Mouse (Mus musculus): ENCODE data around the gene Nfkbil1. TPM values are rescaled to one million over a fixed set of nuclear protein-coding genes. Genes with fewer than 3 reads are reported as not detected.
A peak's percentile ranks its signal among the peaks of the same experiment; 100 is the strongest.

Gene Nfkbil1
- total RNA-seq, 4 experiments from 2014 or later: 14.1 to 18.8 (median 17.1) TPM

GRCm38 (mm10) chr17:35204494-35205379 is 30.9 kb downstream of the Nfkbil1 start, which contains the start of gene Lta:
Gene Lta (minus strand): TSS chr17:35205351.
- DNase-seq (ENCODE audit: low spot score in 2 of 2): no peak

GRCm38 (mm10) chr17:35202442-35202841 is 33.1 kb downstream of the Nfkbil1 start:
- DNase-seq (ENCODE audit: low spot score in 2 of 2): no peak

DNA sequence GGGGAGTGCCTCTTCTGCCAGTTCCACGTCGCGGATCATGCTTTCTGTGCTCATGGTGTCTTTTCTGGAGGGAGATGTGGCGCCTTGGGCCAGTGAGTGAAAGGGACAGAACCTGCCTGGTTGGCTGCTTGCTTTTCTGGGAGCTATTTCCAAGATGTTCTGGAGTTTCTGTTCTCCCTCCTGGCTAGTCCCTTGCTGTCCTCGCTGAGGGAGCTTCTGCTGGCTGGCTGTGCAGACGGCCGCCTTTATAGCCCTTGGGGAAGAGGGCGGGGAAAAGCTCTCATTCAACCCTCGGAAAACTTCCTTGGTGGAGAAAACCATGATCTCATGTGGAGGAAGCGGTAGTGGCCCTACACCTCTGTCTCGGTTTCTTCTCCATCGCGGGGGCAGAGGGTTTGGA is 33.8 kb downstream of the Nfkbil1 start, which contains the start of gene Tnf:
Gene Tnf, minus strand, starts transcription at position 221 of the 400 bp plus-strand sequence.
- no peak for DNase-seq (ENCODE audit: low spot score in 2 of 2)

- no peak for DNase-seq (ENCODE audit: low spot score in 2 of 2)
Measured at GRCm38 (mm10) chr17:35201128-35201527, 34.5 kb downstream of the Nfkbil1 start.

DNA sequence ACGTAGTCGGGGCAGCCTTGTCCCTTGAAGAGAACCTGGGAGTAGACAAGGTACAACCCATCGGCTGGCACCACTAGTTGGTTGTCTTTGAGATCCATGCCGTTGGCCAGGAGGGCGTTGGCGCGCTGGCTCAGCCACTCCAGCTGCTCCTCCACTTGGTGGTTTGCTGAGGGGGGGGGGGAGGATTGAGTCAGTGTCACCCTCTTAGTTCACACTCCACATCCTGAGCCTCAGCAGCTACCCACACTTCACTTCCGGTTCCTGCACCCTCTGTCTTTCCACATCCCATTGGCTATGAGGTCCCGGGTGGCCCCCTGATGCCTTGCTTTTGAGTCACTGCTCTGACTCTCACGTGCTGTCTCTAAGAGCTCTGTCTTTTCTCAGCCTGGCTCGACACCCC is 35.2 kb downstream of the Nfkbil1 start:
- DNase-seq (ENCODE audit: low spot score in 2 of 2): no peak

DNA sequence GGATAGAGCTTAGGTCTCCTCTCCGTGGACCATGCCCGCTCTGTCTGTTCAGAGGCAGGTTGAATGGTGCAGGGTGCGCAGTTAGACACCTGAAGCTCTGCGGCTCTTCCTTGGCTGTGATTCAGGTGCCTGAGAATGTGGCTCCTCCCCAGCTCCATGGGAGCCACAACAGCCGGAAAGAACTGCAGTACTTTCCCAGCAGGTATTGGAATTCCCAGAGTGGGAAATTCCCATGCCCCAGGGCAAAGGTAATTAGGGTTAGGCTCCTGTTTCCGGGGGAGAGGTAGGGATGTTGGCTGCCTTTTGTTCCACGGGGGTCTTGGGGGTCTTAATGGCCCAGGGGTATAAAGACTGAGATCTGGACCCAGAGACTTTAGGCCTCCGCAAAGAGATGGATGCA is 36.6 kb downstream of the Nfkbil1 start:
- no peak for DNase-seq (ENCODE audit: low spot score in 2 of 2)

DNA sequence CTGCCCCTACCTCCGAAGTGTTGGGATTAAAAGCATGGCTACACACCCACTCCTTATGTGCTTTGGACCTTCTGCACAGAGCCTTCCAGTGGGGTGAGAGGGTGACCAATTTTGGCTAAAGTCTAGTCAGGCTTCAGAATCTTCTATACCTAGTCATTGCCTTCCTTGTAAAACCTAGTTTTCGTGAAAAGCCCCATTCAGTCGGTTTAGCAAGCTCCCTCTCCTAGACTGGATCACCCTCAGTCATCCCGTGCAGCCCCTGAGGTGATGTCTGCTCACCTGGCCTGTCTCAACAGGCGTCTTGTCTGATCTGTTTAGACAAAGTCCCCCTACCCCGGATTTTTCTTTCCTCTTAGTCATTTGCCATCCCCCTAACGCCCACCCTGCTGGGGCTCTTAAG is 37.6 kb downstream of the Nfkbil1 start:
- DNase-seq (ENCODE audit: low spot score in 2 of 2): no peak

DNA sequence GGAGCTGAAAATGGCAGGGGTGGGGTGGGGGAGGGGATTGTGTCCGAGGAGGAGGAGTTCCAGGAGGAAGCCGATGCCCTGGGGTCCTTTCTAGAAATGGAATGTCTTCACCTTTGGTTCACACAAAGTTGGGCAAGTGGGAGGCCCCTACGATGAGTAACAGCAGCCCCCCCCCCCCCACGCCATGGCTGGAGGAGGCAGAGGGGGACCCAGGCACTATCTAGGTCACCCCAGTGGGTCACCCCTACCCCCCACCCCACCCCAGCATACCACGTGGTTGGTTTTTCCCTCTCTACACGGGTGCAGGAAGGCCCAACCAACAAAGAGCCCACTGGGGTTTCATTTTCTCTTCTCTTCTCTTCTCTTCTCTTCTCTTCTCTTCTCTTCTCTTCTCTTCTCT is 38.5 kb downstream of the Nfkbil1 start:
- no peak for DNase-seq (ENCODE audit: low spot score in 2 of 2)

GRCm38 (mm10) chr17:35196321-35196641 is 39.3 kb downstream of the Nfkbil1 start:
- DNase-seq (ENCODE audit: low spot score in 2 of 2): no peak

DNA sequence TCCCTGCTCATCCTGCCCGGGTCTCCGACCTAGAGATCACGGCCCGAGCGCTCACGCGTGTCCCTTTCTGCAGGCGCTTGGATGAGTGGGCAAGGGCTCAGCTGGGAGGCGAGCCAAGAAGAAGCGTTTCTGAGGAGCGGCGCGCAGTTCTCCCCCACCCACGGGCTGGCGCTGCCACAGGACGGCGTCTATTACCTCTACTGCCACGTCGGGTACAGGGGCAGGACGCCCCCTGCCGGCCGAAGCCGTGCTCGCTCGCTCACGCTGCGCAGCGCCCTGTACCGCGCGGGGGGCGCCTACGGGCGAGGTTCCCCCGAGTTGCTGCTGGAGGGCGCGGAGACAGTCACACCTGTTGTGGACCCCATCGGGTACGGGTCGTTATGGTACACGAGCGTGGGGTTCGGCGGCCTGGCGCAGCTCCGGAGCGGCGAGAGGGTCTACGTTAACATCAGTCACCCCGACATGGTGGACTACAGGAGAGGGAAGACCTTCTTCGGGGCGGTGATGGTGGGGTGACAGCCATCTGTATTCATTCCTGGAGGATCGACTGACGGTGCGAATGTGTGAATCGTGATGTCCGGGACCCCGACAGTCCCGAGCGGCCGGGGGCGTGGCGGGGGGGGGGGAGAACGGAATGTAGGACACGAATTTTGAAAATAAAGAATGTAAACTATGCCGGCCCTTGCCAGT is 39.8 kb downstream of the Nfkbil1 start:
- DNase-seq (ENCODE audit: low spot score in 2 of 2): peak; percentile 65 to 76

DNA sequence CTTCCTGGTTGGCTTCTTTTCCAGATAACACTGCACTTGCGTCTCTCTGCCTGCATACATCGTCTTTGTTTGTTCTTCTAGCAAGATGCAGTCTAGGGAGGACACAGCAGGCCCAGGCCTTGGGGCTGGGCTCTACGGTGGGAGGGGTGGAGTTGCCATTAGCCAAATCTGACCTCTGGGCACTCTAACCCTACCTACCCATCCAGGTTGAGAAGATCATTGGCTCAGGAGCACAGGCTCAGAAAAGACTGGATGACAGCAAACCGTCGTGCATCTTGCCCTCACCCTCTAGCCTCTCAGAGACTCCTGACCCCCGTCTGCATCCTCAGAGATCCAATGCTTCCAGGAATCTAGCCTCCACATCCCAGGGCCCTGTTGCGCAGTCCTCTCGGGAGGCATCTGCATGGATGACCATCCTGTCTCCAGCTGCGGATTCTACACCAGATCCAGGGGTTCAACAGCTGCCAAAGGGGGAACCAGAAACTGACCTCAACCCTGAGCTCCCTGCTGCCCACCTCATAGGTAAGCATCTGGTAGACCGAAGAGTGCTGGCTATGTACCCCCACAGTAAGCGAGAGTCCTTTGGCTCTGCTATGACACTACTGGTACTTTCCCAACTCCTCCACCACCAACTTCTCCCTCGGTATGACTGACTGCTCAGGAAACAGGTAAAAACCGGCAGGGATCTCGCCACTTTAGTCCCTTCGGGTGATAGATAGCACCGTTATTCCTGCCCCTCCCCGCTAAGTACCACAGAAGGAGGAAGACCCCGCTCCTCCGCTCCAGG is 40.6 kb downstream of the Nfkbil1 start:
- DNase-seq (ENCODE audit: low spot score in 2 of 2): no peak

DNA sequence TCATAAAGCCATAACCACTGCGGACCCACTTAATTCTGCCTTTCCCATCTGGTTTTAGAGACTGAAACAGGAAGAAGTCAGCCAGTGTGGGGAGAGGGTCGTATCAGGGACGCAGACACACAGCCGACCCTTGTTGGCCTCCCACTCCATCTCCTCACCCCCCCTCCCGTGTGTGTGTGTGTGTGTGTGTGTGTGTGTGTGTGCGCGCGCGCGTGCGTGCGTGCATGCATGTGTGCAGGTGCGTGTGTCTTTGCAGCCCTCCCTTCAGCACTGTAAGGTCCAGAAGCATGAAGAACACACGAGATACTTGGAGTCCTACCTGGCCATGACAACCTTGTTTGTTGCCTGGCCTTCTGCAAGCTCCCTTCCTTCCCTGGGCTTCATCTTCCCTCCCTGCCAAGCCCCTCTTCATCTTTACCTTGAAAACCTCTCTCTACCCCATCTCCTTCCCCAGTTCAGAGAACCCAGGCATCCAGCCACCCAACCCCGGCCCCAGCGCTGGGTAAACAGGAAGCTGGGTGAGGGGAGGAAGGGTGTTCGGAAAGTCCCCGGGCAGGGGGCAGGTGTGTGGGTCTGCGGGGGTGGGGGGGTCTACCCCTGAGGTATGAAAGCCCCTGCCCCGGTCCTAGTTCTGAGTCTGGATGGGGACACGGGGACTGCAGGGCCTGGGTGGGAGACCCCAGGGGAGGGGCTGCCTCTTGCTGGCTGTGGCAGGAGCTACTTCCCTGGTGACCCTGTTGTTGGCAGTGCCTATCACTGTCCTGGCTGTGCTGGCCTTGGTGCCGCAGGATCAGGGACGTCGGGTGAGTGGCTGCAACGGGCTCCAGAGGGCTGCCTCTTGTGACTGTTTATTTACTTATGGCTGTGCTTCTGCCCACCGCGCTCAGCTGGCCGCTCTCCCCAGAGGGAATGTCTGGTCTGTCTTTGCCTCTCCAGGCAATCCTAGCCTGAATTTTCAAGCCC is 41.4 kb downstream of the Nfkbil1 start, which contains the start of gene Ltb:
Gene Ltb, plus strand, starts transcription at position 559 of the 963 bp plus-strand sequence.
- DNase-seq (ENCODE audit: low spot score in 2 of 2): no peak

DNA sequence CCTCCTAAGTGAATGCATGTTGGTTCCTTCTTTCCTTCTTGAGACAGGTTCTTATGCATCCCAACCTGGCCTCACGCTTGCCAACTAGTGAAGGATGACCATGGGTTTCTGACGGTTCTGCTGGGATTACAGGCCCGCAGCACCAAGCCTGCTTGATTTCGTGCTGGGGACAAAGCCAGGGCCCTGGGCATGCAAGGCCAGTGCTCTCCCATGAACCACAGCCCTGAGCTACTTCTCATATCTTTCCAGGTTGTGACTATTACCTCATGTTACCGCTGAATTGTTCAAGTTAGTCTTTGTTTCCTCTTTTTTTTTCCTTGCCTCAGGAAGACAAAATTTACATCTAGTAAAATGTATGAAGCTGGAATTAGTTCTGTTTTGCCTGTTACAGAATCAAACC is 42.7 kb downstream of the Nfkbil1 start:
- DNase-seq (ENCODE audit: low spot score in 2 of 2): no peak

DNA sequence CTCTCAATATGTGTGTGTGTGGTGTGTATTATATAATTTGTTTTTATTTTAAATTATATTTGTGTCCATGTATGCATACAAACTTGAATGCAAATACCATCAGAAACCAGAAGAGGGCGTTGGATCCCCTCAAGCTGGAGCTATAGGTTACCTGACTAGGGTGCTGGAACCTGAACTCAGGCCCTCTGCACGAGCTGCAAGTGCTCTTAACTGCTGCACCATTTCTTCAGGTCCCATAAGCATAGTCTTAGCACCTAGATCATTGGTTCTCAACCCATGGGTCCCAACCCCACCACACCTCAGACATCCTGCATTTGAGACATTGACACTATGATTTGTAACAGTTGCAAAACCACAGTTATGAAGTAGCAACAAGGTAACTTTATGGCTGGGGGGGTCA is 43.9 kb downstream of the Nfkbil1 start:
- no peak for DNase-seq (ENCODE audit: low spot score in 2 of 2)

DNA sequence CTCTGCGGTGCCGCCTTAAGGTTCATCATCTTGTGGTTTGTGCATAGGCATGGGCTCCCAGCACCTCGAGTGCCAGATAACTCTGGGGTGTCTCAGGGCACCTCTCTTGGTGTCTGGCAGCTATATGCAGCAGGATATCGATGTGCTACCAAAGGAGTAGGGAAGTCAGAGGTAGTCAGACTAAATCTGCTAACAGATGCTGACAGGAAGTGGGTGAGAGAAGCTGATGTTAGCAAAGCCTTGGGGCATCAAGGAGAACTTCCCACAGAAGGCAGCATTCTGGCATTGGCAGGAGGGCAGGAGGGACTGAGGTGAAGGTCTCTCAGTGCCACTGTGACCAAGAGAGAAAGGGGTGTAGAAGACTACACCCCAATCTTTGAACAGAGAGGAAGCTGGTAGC is 45.5 kb downstream of the Nfkbil1 start:
- no peak for DNase-seq (ENCODE audit: low spot score in 2 of 2)

GRCm38 (mm10) chr17:35189186-35189585 is 46.4 kb downstream of the Nfkbil1 start:
- DNase-seq (ENCODE audit: low spot score in 2 of 2): no peak

DNA sequence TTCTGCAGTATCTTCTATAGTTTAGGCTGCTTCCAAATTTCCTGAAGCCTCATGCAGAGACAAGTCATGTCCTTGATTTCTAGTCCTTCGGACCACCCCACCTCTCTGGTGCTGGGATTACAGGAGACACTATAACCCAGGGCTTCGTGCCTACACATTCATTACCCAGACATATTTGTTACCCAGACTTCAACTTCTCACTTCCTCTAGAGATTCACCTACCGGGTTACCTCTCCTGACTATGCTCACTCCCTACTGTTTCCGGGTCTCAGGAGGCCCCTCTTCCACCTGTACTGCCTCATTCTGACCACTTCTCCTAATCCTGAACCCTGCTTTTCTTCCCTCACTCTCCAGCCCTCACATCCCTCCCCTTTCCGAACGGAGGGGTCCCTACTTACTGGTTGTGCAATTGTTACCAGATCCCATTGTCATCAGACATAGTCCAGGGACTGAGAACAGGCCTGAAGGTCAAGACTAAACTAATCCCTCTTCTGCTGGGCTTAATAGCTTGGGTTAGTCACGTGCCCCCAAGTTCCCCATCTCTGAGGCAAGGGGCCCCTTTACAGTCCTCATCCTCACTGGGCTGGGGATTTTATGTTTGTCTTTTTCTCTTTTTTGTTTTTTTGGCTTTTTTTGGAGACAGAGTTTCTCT is 47.5 kb downstream of the Nfkbil1 start, which contains the start of gene Lst1:
Gene Lst1, minus strand, starts transcription at position 481 of the 652 bp plus-strand sequence.
- no peak for DNase-seq (ENCODE audit: low spot score in 2 of 2)

GRCm38 (mm10) chr17:35187345-35187744 is 48.2 kb downstream of the Nfkbil1 start:
- no peak for DNase-seq (ENCODE audit: low spot score in 2 of 2)

DNA sequence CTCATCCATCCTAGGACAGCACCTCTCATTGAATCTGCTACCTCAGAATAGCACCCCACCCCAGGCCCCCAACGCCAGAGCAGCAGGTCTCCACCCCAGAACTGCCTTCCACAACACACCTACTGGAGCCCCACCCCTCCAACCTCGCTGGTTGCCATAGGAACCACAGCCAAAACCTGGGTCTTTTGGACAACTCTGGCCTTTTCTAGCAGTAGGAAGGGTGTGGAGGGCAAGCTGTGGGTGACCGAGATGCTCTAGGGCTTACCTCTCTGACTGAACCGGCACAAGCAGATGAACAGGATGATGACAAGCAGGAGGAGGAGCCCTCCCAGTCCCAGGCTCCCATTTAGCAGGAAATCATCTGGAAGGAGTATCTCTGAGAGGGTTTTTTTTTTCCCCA is 48.9 kb downstream of the Nfkbil1 start:
- DNase-seq (ENCODE audit: low spot score in 2 of 2): no peak

All from left cerebral cortex, adult 8-10 months (tissue).